Comparison of ENCODE assay signal across 22 mouse cellular contexts in genomic region chr1:42058494-42058893, GRCm38 (mm10).
DNase-seq lines count a peak whose midpoint lies in the region; TF ChIP-seq lines count a peak whose summit lies in the region.
"Had no signal": no experiment of that assay in that cellular context is flagged by ENCODE, and none has a peak within 500 bp of the region (broad histone marks: within the 10 kb centered on the region; RNA-seq: fewer than 3 reads in every experiment).

No protein-coding gene starts in this region.

- no peak for TF ChIP-seq CTCF in kidney, adult 2 months (conservative IDR thresholded peaks at IDR 0.05; ENCODE audit: insufficient read depth, insufficient read length, low read depth, low read length)

- H3K9ac ChIP-seq in ES-E14 (ENCODE audit: insufficient read depth, low read depth, low read length, poor library complexity, severe bottlenecking), result no peak overlapping the region
- H3K9ac ChIP-seq: embryonic facial prominence, embryonic 13.5 days; embryonic facial prominence, embryonic 15.5 days; forebrain, embryonic 12.5 days had no signal

- DNase-seq in embryo, embryonic 10.5 days (ENCODE audit: low spot score), result peak; percentile 5
- no peak for DNase-seq in embryo, embryonic 9.5 days (ENCODE audit: extremely low spot score)
- DNase-seq in ES-E14 (ENCODE audit: low read depth, low spot score) (peak; percentile 52), ZHBTc4 (ENCODE audit: low read depth, low spot score) (peak; percentile 85)
- DNase-seq in kidney, adult 2 months, result no peak
- DNase-seq in gastrocnemius, postnatal 14 days, result no peak
- DNase-seq: adrenal gland, adult 2 months; adrenal gland, postnatal 10 days; adrenal gland, postnatal 25 days; B cell, adult 2 months; cerebellum, adult 11 months; cerebellum, adult 18-20 months; cerebellum, adult 8-10 months; cerebellum, adult 9-11 months; cerebellum, postnatal 14 days; cerebellum, postnatal 36 days had no signal

- H3K9me3 ChIP-seq in ES-E14 (ENCODE audit: control insufficient read depth, insufficient read depth, low read depth, low read length), result no peaks in the 10 kb centered on the region
- H3K9me3 ChIP-seq: embryonic facial prominence, embryonic 13.5 days; embryonic facial prominence, embryonic 15.5 days; forebrain, embryonic 10.5 days; forebrain, embryonic 12.5 days had no signal

- TF ChIP-seq POLR2A in kidney, adult 2 months (IDR thresholded peaks at IDR 0.05; ENCODE audit: low read depth, low read length), result no peak

- in situ Hi-C loops in ES-E14 (cut with MboI; ENCODE audit: low sequenced_read_pairs in 2 of 2, unreplicated experiment in 2 of 2), result no loop called here

- no peak overlapping the region for H3K27ac ChIP-seq in ES-E14 (ENCODE audit: insufficient read depth, low read depth, low read length, poor library complexity, severe bottlenecking)
- H3K27ac ChIP-seq in kidney, adult 2 months (ENCODE audit: insufficient read depth, low read depth, low read length), result no peak overlapping the region
- H3K27ac ChIP-seq: embryonic facial prominence, embryonic 13.5 days; embryonic facial prominence, embryonic 15.5 days; forebrain, embryonic 10.5 days; forebrain, embryonic 12.5 days had no signal

- no peaks in the 10 kb centered on the region for H3K27me3 ChIP-seq in kidney, adult 2 months (replicated peaks; ENCODE audit: control insufficient read depth, insufficient read depth, low read length)
- H3K27me3 ChIP-seq: CH12.LX; embryonic facial prominence, embryonic 13.5 days; embryonic facial prominence, embryonic 15.5 days; forebrain, embryonic 12.5 days had no signal

- H3K4me1 ChIP-seq in ES-E14 (ENCODE audit: control insufficient read depth in 2 of 2, insufficient read depth in 2 of 2, low read length in 2 of 2, poor library complexity in 1 of 2), result peaks cover 3 to 7% of the 10 kb centered on the region in 2 experiments; a peak in 2 of 4 replicates
- no peaks in the 10 kb centered on the region for H3K4me1 ChIP-seq in kidney, adult 2 months (ENCODE audit: control insufficient read depth, insufficient read depth, low read length)
- H3K4me1 ChIP-seq: embryonic facial prominence, embryonic 13.5 days; embryonic facial prominence, embryonic 15.5 days; forebrain, embryonic 10.5 days; forebrain, embryonic 12.5 days had no signal

- no peak overlapping the region for H3K4me3 ChIP-seq in ES-E14 (ENCODE audit: insufficient read depth in 1 of 2, low read depth in 1 of 2, low read length in 2 of 2, poor library complexity in 1 of 2, severe bottlenecking in 1 of 2)
- H3K4me3 ChIP-seq in kidney, adult 2 months (ENCODE audit: insufficient read depth, low read depth, low read length), result no peak overlapping the region
- H3K4me3 ChIP-seq: embryonic facial prominence, embryonic 13.5 days; embryonic facial prominence, embryonic 15.5 days; erythroblast, embryonic 14.5 days; forebrain, embryonic 10.5 days; forebrain, embryonic 12.5 days had no signal

- H3K36me3 ChIP-seq in ES-E14 (ENCODE audit: control insufficient read depth, insufficient read depth, low read length, poor library complexity, severe bottlenecking), result no peaks in the 10 kb centered on the region
- H3K36me3 ChIP-seq in kidney, adult 2 months (ENCODE audit: control insufficient read depth, insufficient read depth, low read length), result no peaks in the 10 kb centered on the region
- H3K36me3 ChIP-seq: embryonic facial prominence, embryonic 13.5 days; embryonic facial prominence, embryonic 15.5 days; forebrain, embryonic 10.5 days; forebrain, embryonic 12.5 days had no signal

- intact Hi-C loops in gastrocnemius, postnatal 14 days (cut with DNase I; ENCODE audit: low total_unique reads), result no loop called here

TF ChIP-seq in ES-E14, 5 proteins besides CTCF, POLR2A, EP300 and RAD21:
- TF ChIP-seq CHD2 (IDR thresholded peaks at IDR 0.05; ENCODE audit: low read depth, low read length) (no peak; the same call in 1 of the 2 replicates), ZNF384 (IDR thresholded peaks at IDR 0.05; ENCODE audit: low read depth, low read length) (peak; percentile 86)
TF ChIP-seq in ES-E14: peak in this region for 1.

Comparison
In these comparisons a context has a peak if more than half of its experiments do, and no peak if none do; other contexts are left out.
1. DNase-seq: peak in embryo, embryonic 10.5 days (single experiment), ES-E14 (single experiment) and ZHBTc4 (single experiment); none in embryo, embryonic 9.5 days (single experiment), kidney, adult 2 months (single experiment) and gastrocnemius, postnatal 14 days (single experiment).